Mouse (Mus musculus): ENCODE data around the gene Adgre5. TPM values are rescaled to one million over a fixed set of nuclear protein-coding genes. Genes with fewer than 3 reads are reported as not detected.

Gene Adgre5
- total RNA-seq, 2 experiments from 2014 or later, result 27.1 to 56.7 TPM

- ATAC-seq (replicated peaks; ENCODE audit: low FRiP score, poor library complexity, severe bottlenecking), result no peak
Measured at GRCm38 (mm10) chr8:83725521-83726102, 15.5 kb downstream of the Adgre5 start.

GRCm38 (mm10) chr8:83724697-83725482 is 16.2 kb downstream of the Adgre5 start:
- ATAC-seq (replicated peaks; ENCODE audit: low FRiP score, poor library complexity, severe bottlenecking), result peak; percentile 64

GRCm38 (mm10) chr8:83723447-83724083 is 17.6 kb downstream of the Adgre5 start:
- no peak for ATAC-seq (replicated peaks; ENCODE audit: low FRiP score, poor library complexity, severe bottlenecking)

- no peak for ATAC-seq (replicated peaks; ENCODE audit: low FRiP score, poor library complexity, severe bottlenecking)
Measured at GRCm38 (mm10) chr8:83722631-83723030, 18.5 kb downstream of the Adgre5 start.

- ATAC-seq (replicated peaks; ENCODE audit: low FRiP score, poor library complexity, severe bottlenecking), result no peak
Measured at GRCm38 (mm10) chr8:83721405-83722025, 19.6 kb downstream of the Adgre5 start.

GRCm38 (mm10) chr8:83719693-83720092 is 21.4 kb downstream of the Adgre5 start:
- ATAC-seq (replicated peaks; ENCODE audit: low FRiP score, poor library complexity, severe bottlenecking), result no peak

- ATAC-seq (replicated peaks; ENCODE audit: low FRiP score, poor library complexity, severe bottlenecking), result no peak
Measured at GRCm38 (mm10) chr8:83719048-83719447, 22.1 kb downstream of the Adgre5 start.

GRCm38 (mm10) chr8:83716563-83716962 is 24.6 kb downstream of the Adgre5 start:
- ATAC-seq (replicated peaks; ENCODE audit: low FRiP score, poor library complexity, severe bottlenecking), result peak; percentile 52

GRCm38 (mm10) chr8:83715771-83716170 is 25.4 kb downstream of the Adgre5 start:
- ATAC-seq (replicated peaks; ENCODE audit: low FRiP score, poor library complexity, severe bottlenecking), result no peak

GRCm38 (mm10) chr8:83715031-83715690 is 26.0 kb downstream of the Adgre5 start, which contains the start of gene Ddx39:
TSS of gene Ddx39 (plus strand) at chr8:83715177.
- ATAC-seq (replicated peaks; ENCODE audit: low FRiP score, poor library complexity, severe bottlenecking), result peak; percentile 96

- ATAC-seq (replicated peaks; ENCODE audit: low FRiP score, poor library complexity, severe bottlenecking), result peak; percentile 41
Measured at GRCm38 (mm10) chr8:83714676-83715030, 26.5 kb downstream of the Adgre5 start.

GRCm38 (mm10) chr8:83707554-83707953 is 33.6 kb downstream of the Adgre5 start:
- no peak for ATAC-seq (replicated peaks; ENCODE audit: low FRiP score, poor library complexity, severe bottlenecking)

- no peak for ATAC-seq (replicated peaks; ENCODE audit: low FRiP score, poor library complexity, severe bottlenecking)
Measured at GRCm38 (mm10) chr8:83706411-83706810, 34.7 kb downstream of the Adgre5 start.

- no peak for ATAC-seq (replicated peaks; ENCODE audit: low FRiP score, poor library complexity, severe bottlenecking)
Measured at GRCm38 (mm10) chr8:83703426-83703825, 37.7 kb downstream of the Adgre5 start.

GRCm38 (mm10) chr8:83700423-83701085 is 40.6 kb downstream of the Adgre5 start:
- no peak for ATAC-seq (replicated peaks; ENCODE audit: low FRiP score, poor library complexity, severe bottlenecking)

- ATAC-seq (replicated peaks; ENCODE audit: low FRiP score, poor library complexity, severe bottlenecking), result no peak
Measured at GRCm38 (mm10) chr8:83699566-83699965, 41.6 kb downstream of the Adgre5 start.

- ATAC-seq (replicated peaks; ENCODE audit: low FRiP score, poor library complexity, severe bottlenecking), result peak; percentile 82
Measured at GRCm38 (mm10) chr8:83698661-83699453, 42.3 kb downstream of the Adgre5 start, which contains the start of gene Pkn1. TSS of gene Pkn1 (minus strand) at chr8:83699179.

GRCm38 (mm10) chr8:83698291-83698660 is 42.9 kb downstream of the Adgre5 start:
- peak; percentile 62 for ATAC-seq (replicated peaks; ENCODE audit: low FRiP score, poor library complexity, severe bottlenecking)
